Mouse (Mus musculus) ES-Bruce4 (cell line): ENCODE results near the gene Procr. TPM values are rescaled to one million over a fixed set of nuclear protein-coding genes. Genes with fewer than 3 reads are reported as not detected.

Source experiments
- H3K27ac ChIP-seq: 2 replicates; pipeline ENCODE4 v1.5.1; 2012; ENCODE audit warnings: low read length, inconsistent platforms; ENCODE audit not compliant: insufficient read depth
- H3K27me3 ChIP-seq: 2 replicates; pipeline ENCODE4 v1.6.1; 2012; ENCODE audit warnings: mild to moderate bottlenecking, low read length, inconsistent platforms; ENCODE audit not compliant: control insufficient read depth, poor library complexity, insufficient read depth, severe bottlenecking
- H3K36me3 ChIP-seq: 2 replicates; pipeline ENCODE4 v1.6.1; 2012; ENCODE audit warnings: inconsistent platforms, mild to moderate bottlenecking, low read length, moderate library complexity; ENCODE audit not compliant: control insufficient read depth, poor library complexity, insufficient read depth, severe bottlenecking
- H3K4me1 ChIP-seq: one replicate; pipeline ENCODE4 v1.8.1; 2011; ENCODE audit warnings: low read length; ENCODE audit not compliant: control insufficient read depth, insufficient read depth
- H3K4me3 ChIP-seq: 2 replicates; pipeline ENCODE4 v1.5.1; 2011; ENCODE audit warnings: low read depth, mild to moderate bottlenecking, low read length
- H3K9ac ChIP-seq: 2 replicates; pipeline ENCODE4 v1.6.1; 2012; ENCODE audit warnings: low read depth, mild to moderate bottlenecking, inconsistent platforms; ENCODE audit not compliant: poor library complexity, severe bottlenecking
- H3K9me3 ChIP-seq: replicated peaks from 2 replicates; pipeline ENCODE4 v1.6.1; 2012; ENCODE audit warnings: mild to moderate bottlenecking, low read length, inconsistent platforms; ENCODE audit not compliant: control insufficient read depth, poor library complexity, insufficient read depth, severe bottlenecking
- CTCF ChIP-seq: IDR thresholded peaks from one replicate; pipeline ENCODE4 v1.8.1; 2011; ENCODE audit warnings: low read depth, low read length
- EP300 ChIP-seq: IDR thresholded peaks from 2 replicates; pipeline ENCODE4 v1.6.1; 2011; ENCODE audit warnings: low read depth, low read length; ENCODE audit not compliant: insufficient read depth
- POLR2A ChIP-seq: IDR thresholded peaks from one replicate; pipeline ENCODE4 v1.8.1; 2011; ENCODE audit warnings: low read length; ENCODE audit not compliant: insufficient read depth
- polyA plus RNA-seq: library from polyadenylated mRNA; stranded (reverse); fragments of >200 nt; gene quantifications from 2 replicates; pipeline ENCODE4 v1.2.4, GENCODE M21; 2011; ENCODE audit warnings: low read depth; ENCODE audit not compliant: missing spikeins, insufficient read depth, insufficient read length

The Procr gene
- polyA plus RNA-seq, 1 experiment = 6.6 TPM

GRCm38 (mm10) chr2:155786905-155787304 is 36.0 kb downstream of the Procr start:
- no peak for TF ChIP-seq POLR2A
- no peak for TF ChIP-seq CTCF
- TF ChIP-seq EP300 = no peak

GRCm38 (mm10) chr2:155787949-155788931 is 37.3 kb downstream of the Procr start:
- Histone ChIP-seq H3K4me3 (no peak overlapping the region), H3K9me3 (no peaks in the 10 kb centered on the region), H3K27ac (no peak overlapping the region), H3K36me3 (no peaks in the 10 kb centered on the region), H3K9ac (no peak overlapping the region), H3K4me1 (no peaks in the 10 kb centered on the region), H3K27me3 (no peaks in the 10 kb centered on the region)
- TF ChIP-seq EP300 (no peak), CTCF (no peak), POLR2A (no peak)

More at GRCm38 (mm10) chr2:155786905-155787304, 36.0 kb downstream of the Procr start:
- Histone ChIP-seq H3K27me3 (no peaks in the 10 kb centered on the region), H3K36me3 (no peaks in the 10 kb centered on the region), H3K27ac (no peak overlapping the region), H3K4me3 (no peak overlapping the region), H3K9me3 (no peaks in the 10 kb centered on the region), H3K9ac (no peak overlapping the region), H3K4me1 (no peaks in the 10 kb centered on the region)

- TF ChIP-seq POLR2A (no peak), CTCF (no peak)
These were observed 42.0 kb downstream of the Procr start for GRCm38 (mm10) chr2:155792899-155793298.

GRCm38 (mm10) chr2:155794674-155795445 is 43.9 kb downstream of the Procr start:
- Histone ChIP-seq H3K4me3 (no peak overlapping the region), H3K27ac (no peak overlapping the region), H3K9ac (no peak overlapping the region), H3K9me3 (no peaks in the 10 kb centered on the region), H3K27me3 (no peaks in the 10 kb centered on the region), H3K4me1 (no peaks in the 10 kb centered on the region), H3K36me3 (no peaks in the 10 kb centered on the region)
- no peak for TF ChIP-seq POLR2A
- TF ChIP-seq CTCF = no peak
- no peak for TF ChIP-seq EP300

More at GRCm38 (mm10) chr2:155792899-155793298, 42.0 kb downstream of the Procr start:
- Histone ChIP-seq H3K4me3 (0 out of 2 replicates have a peak overlapping the region, but pooled peaks have one; percentile 1), H3K27ac (no peak overlapping the region), H3K4me1 (no peaks in the 10 kb centered on the region), H3K9me3 (no peaks in the 10 kb centered on the region), H3K27me3 (no peaks in the 10 kb centered on the region), H3K9ac (no peak overlapping the region), H3K36me3 (no peaks in the 10 kb centered on the region)

GRCm38 (mm10) chr2:155798613-155799012 is 47.7 kb downstream of the Procr start:
- no peaks in the 10 kb centered on the region for H3K36me3 ChIP-seq
- TF ChIP-seq POLR2A (no peak), CTCF (no peak), EP300 (no peak)
- no peaks in the 10 kb centered on the region for H3K9me3 ChIP-seq

GRCm38 (mm10) chr2:155802761-155803160 is 51.8 kb downstream of the Procr start:
- TF ChIP-seq CTCF (peak; percentile 66), POLR2A (no peak), EP300 (no peak)
- no peaks in the 10 kb centered on the region for H3K36me3 ChIP-seq

More at GRCm38 (mm10) chr2:155798613-155799012, 47.7 kb downstream of the Procr start:
- H3K4me3 ChIP-seq = no peak overlapping the region
- no peaks in the 10 kb centered on the region for H3K27me3 ChIP-seq
- H3K9ac ChIP-seq = no peak overlapping the region
- no peak overlapping the region for H3K27ac ChIP-seq
- H3K4me1 ChIP-seq = no peaks in the 10 kb centered on the region

More at GRCm38 (mm10) chr2:155802761-155803160, 51.8 kb downstream of the Procr start:
- Histone ChIP-seq H3K9ac (no peak overlapping the region), H3K9me3 (no peaks in the 10 kb centered on the region), H3K27me3 (no peaks in the 10 kb centered on the region), H3K4me3 (no peak overlapping the region), H3K4me1 (no peaks in the 10 kb centered on the region), H3K27ac (no peak overlapping the region)
